Mouse (Mus musculus) olfactory bulb, adult 2 months (tissue): Measurements from ENCODE around the gene Nudt7.

Source experiments
- CTCF ChIP-seq: fragments of 200-500 bp; IDR thresholded peaks from 2 replicates; pipeline ENCODE4 v1.5.1; 2012; ENCODE audit warnings: low read depth, mild to moderate bottlenecking, low read length, moderate library complexity; ENCODE audit not compliant: insufficient read depth
- POLR2A ChIP-seq: fragments of 200-500 bp; IDR thresholded peaks from 2 replicates; pipeline ENCODE4 v1.6.1; 2012; ENCODE audit warnings: mild to moderate bottlenecking, low read depth, low read length, moderate library complexity; ENCODE audit not compliant: insufficient read depth

GRCm38 (mm10) chr8:114136750-114137149 lies 3.4 kb downstream of the Nudt7 start:
- no peak for TF ChIP-seq POLR2A
- no peak for TF ChIP-seq CTCF
